Comparison of ENCODE assay signal across 1 mouse cellular context in the genomic region with DNA sequence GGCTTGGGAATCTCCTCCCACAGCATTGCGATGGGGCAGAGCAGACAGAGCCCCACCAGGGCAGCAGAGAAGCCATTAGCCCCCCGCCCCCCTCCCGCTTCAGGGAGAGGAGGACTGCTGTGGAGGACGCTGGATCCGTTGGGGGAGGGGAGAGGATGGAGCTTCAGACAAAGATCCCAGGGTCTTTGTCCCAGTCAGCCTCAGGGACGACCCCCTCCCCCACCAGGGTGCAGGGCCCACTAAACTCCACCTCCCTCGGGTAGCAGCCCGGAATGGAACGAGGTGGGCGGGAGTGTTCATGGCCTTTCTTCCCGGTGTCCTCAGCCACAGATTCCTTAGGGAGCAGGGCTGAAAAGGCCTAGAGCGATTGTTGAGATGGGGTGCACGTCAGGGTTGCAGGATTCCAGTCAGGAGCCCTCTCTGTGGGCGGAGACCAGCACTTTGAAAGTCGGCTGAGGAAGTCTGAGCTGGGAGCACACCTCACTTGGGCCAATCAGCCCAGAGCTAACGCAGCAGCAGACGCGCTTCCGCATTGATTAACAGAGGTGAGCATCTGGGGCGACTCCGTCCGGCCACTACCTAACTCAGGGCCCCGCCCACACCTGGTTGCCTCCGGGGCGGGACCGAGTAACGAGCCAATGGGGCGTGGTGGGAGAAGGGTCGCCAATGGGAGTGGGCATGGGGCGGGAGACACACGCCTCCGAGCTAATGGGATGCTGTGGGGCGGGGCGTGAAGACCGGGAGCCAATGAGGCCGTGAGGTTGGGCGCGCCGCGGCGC.
A peak's percentile ranks its signal among the peaks of the same experiment; 100 is the strongest.
TF ChIP-seq lines count a peak whose summit lies in the region.

A gene (plus strand): TSS at position 760 of the 779 bp plus-strand sequence.

TF ChIP-seq in CH12.LX, 34 proteins besides CTCF, POLR2A, EP300 and RAD21 (continued from another document):
- no peak for TF ChIP-seq JUN (IDR thresholded peaks at IDR 0.05; ENCODE audit: insufficient read depth, low read depth, low read length)
- no peak for TF ChIP-seq JUND (conservative IDR thresholded peaks at IDR 0.05; ENCODE audit: low read depth, low read length)
- no peak for TF ChIP-seq E2F4 (IDR thresholded peaks at IDR 0.05; ENCODE audit: insufficient replicate concordance, low read depth, low read length)
- TF ChIP-seq ELF1 (IDR thresholded peaks at IDR 0.05; ENCODE audit: low read depth, low read length): peak; percentile 94
- peak; percentile 61; the same call in 1 of the 2 replicates for TF ChIP-seq TCF12 (IDR thresholded peaks at IDR 0.05; ENCODE audit: low read depth, low read length)
- TF ChIP-seq MAFK (IDR thresholded peaks at IDR 0.05; ENCODE audit: insufficient replicate concordance, low read length): no peak
- no peak for TF ChIP-seq ZMIZ1 (IDR thresholded peaks at IDR 0.05; ENCODE audit: low read depth, low read length)
- peak; percentile 66; the same call in 1 of the 2 replicates for TF ChIP-seq CHD2 (IDR thresholded peaks at IDR 0.05; ENCODE audit: low read length)
- no peak for TF ChIP-seq BHLHE40 (IDR thresholded peaks at IDR 0.05; ENCODE audit: low read depth, low read length)
- TF ChIP-seq SIN3A (IDR thresholded peaks at IDR 0.05; ENCODE audit: low read length): no peak; the same call in 1 of the 2 replicates
- no peak for TF ChIP-seq MAX (IDR thresholded peaks at IDR 0.05; ENCODE audit: low read length)
- no peak for TF ChIP-seq USF2 (conservative IDR thresholded peaks at IDR 0.05; ENCODE audit: low read depth, low read length)
- TF ChIP-seq ZNF384 (IDR thresholded peaks at IDR 0.05; ENCODE audit: low read depth, low read length): no peak
- TF ChIP-seq USF1 (IDR thresholded peaks at IDR 0.05; ENCODE audit: low read depth, low read length): no peak
- TF ChIP-seq GABPA (IDR thresholded peaks at IDR 0.05; ENCODE audit: insufficient replicate concordance, low read depth, low read length): no peak
- no peak for TF ChIP-seq CHD1 (IDR thresholded peaks at IDR 0.05; ENCODE audit: low read depth, low read length)
- TF ChIP-seq ZKSCAN1 (IDR thresholded peaks at IDR 0.05; ENCODE audit: borderline replicate concordance, low read depth, low read length): no peak
- peak; percentile 61 for TF ChIP-seq MXI1 (IDR thresholded peaks at IDR 0.05; ENCODE audit: low read depth, low read length)
- TF ChIP-seq TBP (conservative IDR thresholded peaks at IDR 0.05; ENCODE audit: low read depth, low read length): 0 out of 2 replicates have a peak, but pooled peaks have one; percentile 63
- TF ChIP-seq NELFE (IDR thresholded peaks at IDR 0.05; ENCODE audit: low read depth, low read length): peak; percentile 67; the same call in 1 of the 2 replicates
- peak; percentile 9; the same call in 1 of the 2 replicates for TF ChIP-seq MAZ (IDR thresholded peaks at IDR 0.05; ENCODE audit: low read depth, low read length)
- TF ChIP-seq RCOR1 (conservative IDR thresholded peaks at IDR 0.05; ENCODE audit: low read depth, low read length): 0 out of 2 replicates have a peak, but pooled peaks have one; percentile 18
- peak; percentile 31; the same call in 1 of the 2 replicates for TF ChIP-seq NRF1 (IDR thresholded peaks at IDR 0.05; ENCODE audit: low read depth, low read length)
- no peak for TF ChIP-seq PAX5 (IDR thresholded peaks at IDR 0.05; ENCODE audit: low read length)
- TF ChIP-seq IRF4 (IDR thresholded peaks at IDR 0.05; ENCODE audit: low read depth, low read length): no peak
- no peak for TF ChIP-seq ZC3H11A (IDR thresholded peaks at IDR 0.05; ENCODE audit: low read depth, low read length)
